Mouse (Mus musculus) hindbrain, embryonic 12.5 days (tissue): ENCODE data around the gene Rala. TPM values are rescaled to one million over a fixed set of nuclear protein-coding genes. Genes with fewer than 3 reads are reported as not detected.

Experiments
- polyA plus RNA-seq: library from polyadenylated mRNA; unstranded; fragments of >200 nt; fragmentation: Nextera tagmentation; extraction: Ambion mirVana; gene quantifications from 2 replicates; pipeline ENCODE4 v1.2.1, GENCODE M21; 2016

Rala gene
- polyA plus RNA-seq, 1 experiment from 2014 or later, result 154 TPM

Other genes starting within 250 kb of the Rala start
- 49.5 and 54.7 TPM in 2 replicates for gene Mplkip, start 249.0 kb downstream of the Rala start, polyA plus RNA-seq
- 4.6 and 6.2 TPM in 2 replicates for gene Sugct, start 248.7 kb downstream of the Rala start, polyA plus RNA-seq
- 20.8 and 22.8 TPM in 2 replicates for gene Cdk13, start 139.1 kb downstream of the Rala start, polyA plus RNA-seq
- 79.5 and 81.6 TPM in 2 replicates for gene Yae1d1, start 49.1 kb upstream of the Rala start, polyA plus RNA-seq